Comparison of ENCODE assay signal across 14 mouse cellular contexts in genomic region chr9:3872024-3872810, GRCm38 (mm10).
"Had no signal": no experiment of that assay in that cellular context is flagged by ENCODE, and none has a peak within 500 bp of the region (broad histone marks: within the 10 kb centered on the region; RNA-seq: fewer than 3 reads in every experiment).

No protein-coding gene starts in this region.

- DNase-seq: kidney, adult 11 months; kidney, adult 8-10 months; kidney, postnatal 10 days; kidney, postnatal 36 days; layer of hippocampus, postnatal 36 days; liver, postnatal 0 days; lung, embryonic 14.5 days; midbrain, embryonic 14.5 days; right cerebral cortex, adult 18-20 months; right cerebral cortex, postnatal 14 days; right cerebral cortex, postnatal 4 days; thymus, adult 2 months; thymus, postnatal 14 days; thymus, postnatal 4 days had no signal
